Mouse (Mus musculus) adrenal gland, postnatal 14 days (tissue): Measurements from ENCODE around the gene Car15. TPM values are rescaled to one million over a fixed set of nuclear protein-coding genes. Genes with fewer than 3 reads are reported as not detected.

Experiments
- DNase-seq: peaks from one replicate; pipeline ENCODE4 v3.0.0; 2021; ENCODE audit warnings: mixed read lengths
- long read RNA-seq, 2 experiments: library from polyadenylated mRNA; stranded (forward); transcript quantifications; one replicate each; pipeline ENCODE4 v2.0.0; 2021
- total RNA-seq: library from RNA; stranded (reverse); gene quantifications from 2 replicates; pipeline ENCODE4 v1.2.3, GENCODE M21; 2021

The Car15 gene
- total RNA-seq = 1.3 and 2.2 TPM in 2 replicates
- long read RNA-seq, experiment 1 = 0 reads
- long read RNA-seq, experiment 2 = 0 reads

- DNase-seq = no peak
Measured at GRCm38 (mm10) chr16:17838051-17838450, at the start of gene Car15. Gene Car15, minus strand, starts transcription at chr16:17838364.

- DNase-seq = no peak
Measured at GRCm38 (mm10) chr16:17884116-17884515, 46.0 kb upstream of the Car15 start.

GRCm38 (mm10) chr16:17882196-17882595 is 44.0 kb upstream of the Car15 start:
- no peak for DNase-seq

- DNase-seq = no peak
Measured at GRCm38 (mm10) chr16:17879571-17879970, 41.4 kb upstream of the Car15 start.

GRCm38 (mm10) chr16:17876096-17876495 is 37.9 kb upstream of the Car15 start:
- DNase-seq = no peak

- DNase-seq = no peak
Measured at GRCm38 (mm10) chr16:17875174-17875573, 37.0 kb upstream of the Car15 start.

GRCm38 (mm10) chr16:17872995-17873394 is 34.8 kb upstream of the Car15 start:
- no peak for DNase-seq

- DNase-seq = no peak
Measured at GRCm38 (mm10) chr16:17871248-17871647, 33.1 kb upstream of the Car15 start.

GRCm38 (mm10) chr16:17865770-17866169 is 27.6 kb upstream of the Car15 start:
- DNase-seq = no peak

GRCm38 (mm10) chr16:17865293-17865692 is 27.1 kb upstream of the Car15 start:
- no peak for DNase-seq

GRCm38 (mm10) chr16:17858592-17858991 is 20.4 kb upstream of the Car15 start:
- no peak for DNase-seq

- DNase-seq = no peak
Measured at GRCm38 (mm10) chr16:17857157-17857556, 19.0 kb upstream of the Car15 start.

GRCm38 (mm10) chr16:17853263-17853662 is 15.1 kb upstream of the Car15 start:
- no peak for DNase-seq

- DNase-seq = no peak
Measured at GRCm38 (mm10) chr16:17851860-17852259, 13.7 kb upstream of the Car15 start.

- no peak for DNase-seq
Measured at GRCm38 (mm10) chr16:17851331-17851730, 13.2 kb upstream of the Car15 start.

- no peak for DNase-seq
Measured at GRCm38 (mm10) chr16:17849486-17849885, 11.3 kb upstream of the Car15 start.

GRCm38 (mm10) chr16:17848928-17849327 is 10.8 kb upstream of the Car15 start:
- peak; percentile 57 for DNase-seq

GRCm38 (mm10) chr16:17848431-17848830 is 10.3 kb upstream of the Car15 start:
- no peak for DNase-seq

- DNase-seq = no peak
Measured at GRCm38 (mm10) chr16:17843701-17844365, 5.7 kb upstream of the Car15 start.

GRCm38 (mm10) chr16:17842437-17842836 is 4.3 kb upstream of the Car15 start:
- DNase-seq = no peak

- no peak for DNase-seq
Measured at GRCm38 (mm10) chr16:17839976-17840375, 1.8 kb upstream of the Car15 start.

GRCm38 (mm10) chr16:17835481-17835880 is 2.7 kb downstream of the Car15 start:
- DNase-seq = peak; percentile 10

- DNase-seq = no peak
Measured at GRCm38 (mm10) chr16:17834543-17834942, 3.6 kb downstream of the Car15 start.

GRCm38 (mm10) chr16:17833681-17834399 is 4.3 kb downstream of the Car15 start:
- DNase-seq = peak; percentile 36
